Mouse (Mus musculus): ENCODE measurements around the gene H6pd. TPM values are rescaled to one million over a fixed set of nuclear protein-coding genes. Genes with fewer than 3 reads are reported as not detected.

Gene H6pd
- polyA plus RNA-seq, 1 experiment from 2014 or later, result 5.8 TPM

Other genes starting within 250 kb of the H6pd start
- 9.0 and 15.5 TPM in 2 replicates for gene Slc25a33, start 234.7 kb downstream of the H6pd start, polyA plus RNA-seq (2016; fragmentation: Nextera tagmentation; extraction: Ambion mirVana)
- gene Spsb1, start 54.0 kb downstream of the H6pd start, polyA plus RNA-seq (2016; fragmentation: Nextera tagmentation; extraction: Ambion mirVana), result 3.9 and 9.2 TPM in 2 replicates
- gene Gpr157, start 78.3 kb upstream of the H6pd start, polyA plus RNA-seq (2016; fragmentation: Nextera tagmentation; extraction: Ambion mirVana), result 0.85 and 2.0 TPM in 2 replicates
- 1.2 and 1.3 TPM in 2 replicates for gene Slc2a5, start 110.3 kb upstream of the H6pd start, polyA plus RNA-seq (2016; fragmentation: Nextera tagmentation; extraction: Ambion mirVana)
- gene Slc2a7, start 139.9 kb upstream of the H6pd start, polyA plus RNA-seq (2016; fragmentation: Nextera tagmentation; extraction: Ambion mirVana), result not detected in 2 replicates
- not detected in 2 replicates for gene Car6, start 192.3 kb upstream of the H6pd start, polyA plus RNA-seq (2016; fragmentation: Nextera tagmentation; extraction: Ambion mirVana)
- 3,222 and 3,587 TPM in 2 replicates for gene Eno1, start 227.7 kb upstream of the H6pd start, polyA plus RNA-seq (2016; fragmentation: Nextera tagmentation; extraction: Ambion mirVana)

Measured in heart, embryonic 10.5 days (tissue).